Mouse (Mus musculus): Measurements from ENCODE around the gene Wdfy4.

The Wdfy4 gene

GRCm38 (mm10) chr14:33185068-33185800 lies at the start of gene Wdfy4:
Gene Wdfy4 (minus strand): TSS chr14:33185508.
- no peak for DNase-seq (ENCODE audit: low spot score)

DNA sequence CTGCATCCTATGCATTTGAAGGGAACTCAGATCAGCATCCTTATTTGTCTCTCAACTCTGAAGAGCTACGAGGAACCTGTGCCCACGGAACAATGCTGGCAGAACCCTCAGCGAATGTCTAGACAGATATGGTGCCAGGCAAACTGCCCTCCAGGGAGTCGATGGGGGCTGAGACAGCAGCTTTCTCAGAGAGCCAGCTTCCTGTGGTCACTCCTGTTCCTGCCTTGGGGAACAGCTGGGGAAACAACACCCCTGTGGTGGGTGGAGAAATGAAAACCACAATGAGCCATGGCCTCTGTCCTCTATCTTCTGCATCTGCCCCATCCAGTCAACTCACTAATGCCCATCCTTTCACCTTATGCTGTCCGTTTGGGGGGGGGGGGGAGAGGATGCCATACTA lies 46.7 kb upstream of the Wdfy4 start:
- peak; percentile 3 for DNase-seq (ENCODE audit: low spot score)

DNA sequence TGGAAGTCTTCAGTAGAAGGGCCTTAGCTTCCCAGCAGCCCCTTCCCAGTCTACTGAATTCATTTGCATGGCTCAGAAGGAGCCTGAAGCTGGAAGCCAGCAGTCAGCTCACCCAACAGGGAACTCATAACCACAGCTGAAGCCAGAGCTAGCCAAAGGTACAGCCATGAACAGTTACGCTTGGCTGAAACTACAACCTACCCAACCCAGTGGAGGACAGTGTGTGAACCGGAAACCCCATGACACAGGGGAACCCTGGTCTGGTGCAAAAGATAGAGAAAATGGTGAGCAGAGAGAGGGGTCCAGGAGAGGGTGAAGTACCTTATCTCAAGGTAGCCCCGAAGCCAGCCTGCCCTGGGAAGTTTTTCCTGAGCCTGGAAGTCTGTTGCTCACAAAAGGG lies 46.0 kb upstream of the Wdfy4 start:
- no peak for DNase-seq (ENCODE audit: low spot score)

DNA sequence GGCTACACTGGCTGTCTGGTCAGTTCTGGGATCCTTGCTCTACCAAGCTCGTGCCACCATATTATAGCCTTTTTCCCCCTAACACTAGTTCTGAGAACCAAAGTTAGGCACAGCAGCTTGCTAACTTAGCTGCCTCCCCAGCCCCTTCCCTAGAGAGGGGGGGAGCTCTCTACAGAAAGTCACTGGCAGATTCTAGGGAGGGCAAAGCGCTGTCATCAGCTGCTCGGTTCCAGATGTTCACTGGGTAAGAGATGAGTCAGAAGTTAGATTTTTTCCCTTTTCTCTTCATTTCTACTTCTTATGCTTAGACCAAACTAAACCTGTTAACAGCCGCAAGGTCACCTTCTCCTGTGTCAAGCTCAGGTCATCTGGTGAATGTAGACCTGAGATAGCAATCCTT lies 45.4 kb upstream of the Wdfy4 start:
- DNase-seq (ENCODE audit: low spot score) = peak; percentile 3

DNA sequence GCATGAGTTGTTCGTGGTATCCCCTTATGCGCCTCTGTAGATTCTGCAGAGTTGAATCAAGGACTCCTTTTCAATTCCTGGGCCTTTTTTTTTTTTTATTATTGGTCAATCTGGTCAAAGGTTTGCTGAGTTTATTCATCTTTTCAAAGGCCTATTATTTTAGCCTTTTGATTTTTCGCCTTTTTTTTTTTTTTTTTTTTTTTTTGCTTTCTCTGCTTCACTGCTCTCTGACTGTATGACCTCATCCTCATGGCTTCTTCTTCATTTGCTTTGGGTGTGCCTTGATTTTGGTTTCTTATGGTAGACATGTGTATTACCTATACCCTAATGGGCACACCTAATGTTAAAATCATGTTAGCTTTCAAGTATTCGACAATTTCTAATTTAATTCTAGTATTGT lies 39.9 kb upstream of the Wdfy4 start:
- DNase-seq (ENCODE audit: low spot score) = no peak

GRCm38 (mm10) chr14:33216343-33217208 lies 31.3 kb upstream of the Wdfy4 start:
- no peak for DNase-seq (ENCODE audit: low spot score)

DNA sequence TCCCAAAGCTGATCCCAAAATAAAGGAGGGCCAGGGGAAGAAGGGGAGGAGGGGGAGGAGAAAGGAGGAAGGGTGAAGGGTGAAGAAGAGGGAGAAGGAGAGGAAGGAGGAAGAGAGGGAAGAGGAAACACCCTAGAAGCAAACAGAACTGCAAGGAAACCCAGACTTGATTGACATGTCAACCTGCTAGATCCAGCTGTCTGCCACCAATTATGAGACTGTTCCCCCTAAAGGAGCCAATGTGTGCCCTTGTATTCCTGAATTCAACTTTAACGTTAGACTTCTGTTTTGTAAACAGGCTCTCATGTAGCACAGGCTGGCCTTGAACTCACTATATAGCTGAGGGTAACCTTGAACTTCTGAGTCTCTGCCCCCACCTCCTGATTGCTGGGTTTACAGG lies 29.9 kb upstream of the Wdfy4 start:
- DNase-seq (ENCODE audit: low spot score) = no peak

- DNase-seq (ENCODE audit: low spot score) = no peak
Measured at GRCm38 (mm10) chr14:33214767-33215128, 29.4 kb upstream of the Wdfy4 start.

- peak; percentile 91 for DNase-seq (ENCODE audit: low spot score)
Measured at GRCm38 (mm10) chr14:33213823-33214766, 28.8 kb upstream of the Wdfy4 start, which contains the start of gene Arhgap22. Gene Arhgap22 (plus strand): TSS chr14:33214026.

GRCm38 (mm10) chr14:33212958-33213309 lies 27.6 kb upstream of the Wdfy4 start:
- no peak for DNase-seq (ENCODE audit: low spot score)

DNA sequence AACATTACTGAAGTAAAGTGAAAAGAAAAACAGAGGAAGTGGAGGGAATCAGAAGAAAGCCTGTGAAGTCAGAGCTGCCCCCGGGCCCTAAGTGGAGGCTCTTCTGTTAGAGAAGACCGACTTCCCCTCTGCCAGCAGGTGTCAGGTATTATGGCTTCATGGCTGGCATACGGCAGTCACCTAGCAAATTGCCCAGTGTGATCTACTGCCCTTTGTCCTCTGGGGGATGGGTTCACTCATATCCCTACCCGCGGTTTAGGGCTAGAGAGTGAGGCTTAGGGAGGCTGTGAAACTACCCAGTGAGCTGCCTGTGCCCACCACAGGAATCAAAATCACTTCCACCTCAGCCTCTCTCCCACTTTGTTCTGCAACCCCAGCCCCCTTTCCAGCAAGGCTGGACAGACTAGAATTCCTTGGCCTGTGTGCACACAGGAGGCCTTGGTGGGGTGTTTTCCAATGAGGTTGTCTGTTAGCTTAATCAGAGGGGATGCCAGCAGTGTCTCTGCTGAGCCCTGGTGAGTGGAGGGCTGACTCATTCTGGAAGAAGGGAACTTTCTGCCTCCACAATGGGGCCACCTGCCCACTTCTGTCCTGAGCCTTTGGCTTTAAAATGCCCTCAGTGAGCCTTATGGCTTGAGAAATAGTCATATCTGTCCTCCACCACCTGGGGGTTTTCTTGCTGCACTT lies 27.1 kb upstream of the Wdfy4 start:
- DNase-seq (ENCODE audit: low spot score) = no peak

DNA sequence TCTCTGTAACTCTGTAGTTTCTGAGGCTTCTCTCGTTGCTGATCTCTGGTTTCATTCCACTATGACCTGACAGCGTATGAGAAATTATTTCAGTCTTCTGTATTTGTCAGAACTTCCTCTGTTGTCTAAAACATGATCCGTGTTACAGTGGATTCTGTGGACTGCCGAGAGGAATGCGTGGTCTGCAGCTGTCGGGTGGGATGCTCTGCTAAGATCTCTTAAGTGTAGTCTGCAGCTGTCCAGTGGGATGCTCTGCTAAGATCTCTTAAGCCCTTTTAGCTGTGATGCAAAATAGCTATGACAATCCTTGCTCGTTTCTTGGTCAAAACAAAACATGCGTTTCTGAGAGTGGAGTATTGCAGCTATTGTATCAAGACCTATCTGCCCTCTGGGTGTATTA lies 25.5 kb upstream of the Wdfy4 start:
- no peak for DNase-seq (ENCODE audit: low spot score)

GRCm38 (mm10) chr14:33208331-33208730 lies 23.0 kb upstream of the Wdfy4 start:
- DNase-seq (ENCODE audit: low spot score) = no peak

- peak; percentile 8 for DNase-seq (ENCODE audit: low spot score)
Measured at GRCm38 (mm10) chr14:33207011-33207410, 21.7 kb upstream of the Wdfy4 start.

GRCm38 (mm10) chr14:33205280-33205965 lies 20.1 kb upstream of the Wdfy4 start:
- DNase-seq (ENCODE audit: low spot score) = peak; percentile 10

GRCm38 (mm10) chr14:33203777-33204176 lies 18.5 kb upstream of the Wdfy4 start:
- DNase-seq (ENCODE audit: low spot score) = no peak

DNA sequence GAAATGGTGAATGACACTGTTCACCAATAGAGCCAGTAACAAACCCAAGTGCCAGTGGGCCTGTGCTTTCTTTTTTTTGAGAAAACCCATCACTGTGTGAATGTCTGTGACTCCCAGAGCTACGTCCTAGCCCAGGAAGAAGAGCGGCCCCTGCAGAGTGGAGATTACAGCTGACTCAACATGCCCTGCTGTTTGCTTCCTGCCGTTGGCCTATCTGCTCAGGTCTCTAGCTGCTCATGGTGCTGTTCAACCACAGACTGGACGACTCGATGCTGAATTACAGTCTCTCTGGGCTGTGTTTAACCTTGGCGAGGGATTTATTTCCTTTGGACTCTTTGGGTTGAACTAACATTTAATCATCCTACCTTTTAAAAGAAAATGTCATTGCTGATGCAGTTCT lies 17.6 kb upstream of the Wdfy4 start:
- DNase-seq (ENCODE audit: low spot score) = no peak

- DNase-seq (ENCODE audit: low spot score) = no peak
Measured at GRCm38 (mm10) chr14:33202161-33202560, 16.9 kb upstream of the Wdfy4 start.

- DNase-seq (ENCODE audit: low spot score) = no peak
Measured at GRCm38 (mm10) chr14:33194241-33194640, 8.9 kb upstream of the Wdfy4 start.

- no peak for DNase-seq (ENCODE audit: low spot score)
Measured at GRCm38 (mm10) chr14:33193762-33194161, 8.5 kb upstream of the Wdfy4 start.

GRCm38 (mm10) chr14:33190646-33191045 lies 5.3 kb upstream of the Wdfy4 start:
- DNase-seq (ENCODE audit: low spot score) = no peak
